Mouse (Mus musculus): ENCODE data around the gene Cdk9. TPM values are rescaled to one million over a fixed set of nuclear protein-coding genes. Genes with fewer than 3 reads are reported as not detected.
A peak's percentile ranks its signal among the peaks of the same experiment; 100 is the strongest.

Cdk9 gene
- polyA plus RNA-seq, 1 experiment from 2014 or later: 132 TPM

DNA sequence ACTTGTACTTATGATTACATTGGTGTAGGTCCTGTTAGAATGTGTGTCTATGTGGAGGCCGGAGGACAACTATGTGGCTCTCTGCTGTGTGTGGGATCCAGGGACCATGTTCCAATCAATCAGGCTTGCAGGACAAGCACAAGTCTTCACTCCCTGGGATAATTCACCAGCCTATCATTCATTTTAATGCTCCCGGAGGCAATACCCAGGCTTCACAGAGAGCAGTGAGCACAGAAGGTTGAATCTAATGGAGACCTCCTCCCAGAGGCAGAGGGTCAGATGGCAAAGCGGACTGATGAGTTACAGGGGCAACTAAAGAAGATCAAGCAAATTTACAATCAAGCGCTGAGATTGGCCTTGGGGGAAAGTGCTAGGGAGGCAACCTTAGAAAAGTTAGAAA, 16.7 kb upstream of the Cdk9 start:
- H3K9me3 ChIP-seq (replicated peaks): no peaks in the 10 kb centered on the region
- H3K4me3 ChIP-seq: no peak overlapping the region
- H3K36me3 ChIP-seq: no peaks in the 10 kb centered on the region
- H3K4me1 ChIP-seq: peaks cover 36% of the 10 kb centered on the region
- peaks cover 7% of the 10 kb centered on the region for H3K27me3 ChIP-seq (ENCODE audit: low read depth, poor library complexity, severe bottlenecking)
- 80% methylated on average over 4 of the region's 4 CpGs for WGBS
- H3K27ac ChIP-seq (replicated peaks): no peak overlapping the region
- DNase-seq (ENCODE audit: low spot score): no peak

DNA sequence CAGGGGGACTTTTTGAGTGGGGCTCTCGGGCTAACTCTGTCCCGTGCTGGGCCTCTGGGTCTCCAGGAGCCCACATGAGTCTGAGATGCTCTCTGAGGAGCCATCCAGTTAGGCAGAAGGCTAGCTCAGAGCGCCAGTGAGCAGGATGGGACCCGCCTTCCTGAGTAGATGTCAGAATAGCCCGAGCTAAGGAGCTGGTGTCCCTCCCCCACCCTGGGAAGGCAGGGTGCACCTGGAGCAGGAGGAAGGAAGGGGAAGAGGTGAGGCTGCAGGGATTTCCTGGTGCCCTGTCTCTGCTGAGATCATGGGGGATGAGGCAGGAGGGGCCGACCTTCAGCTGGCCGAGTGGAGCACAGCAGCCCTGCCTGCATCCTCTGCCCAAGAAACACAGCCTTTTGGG, 15.6 kb upstream of the Cdk9 start:
- Histone ChIP-seq H3K9me3 (replicated peaks) (no peaks in the 10 kb centered on the region), H3K4me1 (peaks cover 31% of the 10 kb centered on the region), H3K27me3 (ENCODE audit: low read depth, poor library complexity, severe bottlenecking) (peaks cover 7% of the 10 kb centered on the region), H3K27ac (replicated peaks) (peak overlapping the region; percentile 58), H3K4me3 (peak overlapping the region; percentile 33), H3K36me3 (no peaks in the 10 kb centered on the region)
- WGBS: 62% methylated on average over 7 of the region's 7 CpGs
- DNase-seq (ENCODE audit: low spot score): no peak

GRCm38 (mm10) chr2:32727435-32727834, 14.6 kb upstream of the Cdk9 start:
- Histone ChIP-seq H3K27me3 (ENCODE audit: low read depth, poor library complexity, severe bottlenecking) (peaks cover 7% of the 10 kb centered on the region), H3K36me3 (no peaks in the 10 kb centered on the region), H3K9me3 (replicated peaks) (no peaks in the 10 kb centered on the region), H3K4me1 (peaks cover 31% of the 10 kb centered on the region), H3K4me3 (peak overlapping the region; percentile 39), H3K27ac (replicated peaks) (peak overlapping the region; percentile 69)
- DNase-seq (ENCODE audit: low spot score): peak; percentile 94
- WGBS: 1% methylated on average over 16 of the region's 16 CpGs

- H3K4me3 ChIP-seq: no peak overlapping the region
- no peaks in the 10 kb centered on the region for H3K9me3 ChIP-seq (replicated peaks)
- no peak for DNase-seq (ENCODE audit: low spot score)
- H3K27me3 ChIP-seq (ENCODE audit: low read depth, poor library complexity, severe bottlenecking): peaks cover 7% of the 10 kb centered on the region
- peaks cover 32% of the 10 kb centered on the region for H3K4me1 ChIP-seq
- H3K36me3 ChIP-seq: no peaks in the 10 kb centered on the region
- 85% methylated on average over 16 of the region's 16 CpGs for WGBS
- no peak overlapping the region for H3K27ac ChIP-seq (replicated peaks)
These were observed 12.2 kb upstream of the Cdk9 start for GRCm38 (mm10) chr2:32724832-32725790.

DNA sequence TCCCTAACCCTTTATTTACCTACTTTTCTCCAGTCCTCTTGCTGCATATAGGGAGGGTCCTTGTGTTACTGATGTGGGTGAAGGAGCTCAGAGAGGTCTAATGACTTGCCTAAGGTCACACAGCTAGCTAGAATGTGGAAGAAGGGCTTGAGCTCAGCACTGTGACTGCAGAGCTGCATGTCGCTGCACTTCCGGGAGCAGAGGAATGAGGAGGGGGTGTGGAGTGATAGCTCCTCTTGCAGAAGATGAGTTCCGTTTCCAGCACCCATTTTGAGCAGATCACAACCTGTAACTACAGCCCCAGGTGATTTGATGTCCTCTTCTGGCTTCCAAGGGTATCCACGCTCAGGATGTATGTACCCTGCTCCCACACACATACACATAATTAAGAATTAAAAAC, 11.3 kb upstream of the Cdk9 start:
- H3K9me3 ChIP-seq (replicated peaks): no peaks in the 10 kb centered on the region
- peaks cover 7% of the 10 kb centered on the region for H3K27me3 ChIP-seq (ENCODE audit: low read depth, poor library complexity, severe bottlenecking)
- no peak for DNase-seq (ENCODE audit: low spot score)
- WGBS: 80% methylated on average over 4 of the region's 4 CpGs
- H3K27ac ChIP-seq (replicated peaks): no peak overlapping the region
- H3K36me3 ChIP-seq: no peaks in the 10 kb centered on the region
- H3K4me1 ChIP-seq: peaks cover 32% of the 10 kb centered on the region
- no peak overlapping the region for H3K4me3 ChIP-seq

DNA sequence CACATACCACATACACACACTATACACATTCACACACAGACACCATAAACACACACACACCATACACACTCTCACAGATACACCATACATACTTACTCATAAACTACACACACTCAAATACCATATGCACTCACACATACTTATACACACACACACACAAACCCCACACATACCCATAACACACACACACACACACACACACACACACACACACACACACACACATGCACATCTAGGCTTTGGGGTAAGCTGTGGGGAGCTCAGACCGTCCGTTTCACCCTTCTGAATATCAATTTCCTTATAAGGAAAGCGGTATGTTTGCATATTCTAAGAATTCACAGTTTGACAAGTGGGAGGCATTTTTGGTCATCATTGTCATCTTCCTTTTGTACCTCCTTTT, 9.7 kb upstream of the Cdk9 start:
- H3K4me3 ChIP-seq: no peak overlapping the region
- no peak for DNase-seq (ENCODE audit: low spot score)
- no peaks in the 10 kb centered on the region for H3K27me3 ChIP-seq (ENCODE audit: low read depth, poor library complexity, severe bottlenecking)
- H3K36me3 ChIP-seq: no peaks in the 10 kb centered on the region
- H3K4me1 ChIP-seq: peaks cover 26% of the 10 kb centered on the region
- WGBS: 86% methylated on average over 3 of the region's 3 CpGs
- no peak overlapping the region for H3K27ac ChIP-seq (replicated peaks)
- H3K9me3 ChIP-seq (replicated peaks): no peaks in the 10 kb centered on the region

DNA sequence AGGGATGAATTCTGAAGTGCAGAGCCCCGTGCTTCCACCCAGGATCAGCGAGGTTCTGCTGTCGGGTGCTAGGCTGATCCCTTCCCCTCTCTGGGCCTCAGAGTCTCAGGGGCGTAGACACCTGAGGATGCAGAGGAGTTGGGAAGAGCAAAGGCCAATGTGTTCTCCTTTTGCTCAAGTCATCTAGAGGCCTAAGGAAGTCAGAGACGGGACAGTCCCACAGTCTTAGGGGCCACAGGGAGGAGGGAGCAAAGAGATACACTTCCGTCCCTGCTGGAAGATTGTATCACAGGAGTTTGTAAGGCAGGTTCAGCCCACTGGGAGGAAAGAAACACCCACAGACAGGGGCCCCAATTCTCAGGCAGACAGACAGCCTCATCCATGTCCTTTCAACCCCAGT, 9.2 kb upstream of the Cdk9 start:
- Histone ChIP-seq H3K4me1 (peaks cover 22% of the 10 kb centered on the region), H3K4me3 (no peak overlapping the region), H3K27me3 (ENCODE audit: low read depth, poor library complexity, severe bottlenecking) (no peaks in the 10 kb centered on the region), H3K27ac (replicated peaks) (no peak overlapping the region), H3K9me3 (replicated peaks) (0 out of 2 replicates have a peak, but pooled peaks cover 2% of the 10 kb centered on the region), H3K36me3 (no peaks in the 10 kb centered on the region)
- WGBS: 60% methylated on average over 6 of the region's 6 CpGs
- no peak for DNase-seq (ENCODE audit: low spot score)

DNA sequence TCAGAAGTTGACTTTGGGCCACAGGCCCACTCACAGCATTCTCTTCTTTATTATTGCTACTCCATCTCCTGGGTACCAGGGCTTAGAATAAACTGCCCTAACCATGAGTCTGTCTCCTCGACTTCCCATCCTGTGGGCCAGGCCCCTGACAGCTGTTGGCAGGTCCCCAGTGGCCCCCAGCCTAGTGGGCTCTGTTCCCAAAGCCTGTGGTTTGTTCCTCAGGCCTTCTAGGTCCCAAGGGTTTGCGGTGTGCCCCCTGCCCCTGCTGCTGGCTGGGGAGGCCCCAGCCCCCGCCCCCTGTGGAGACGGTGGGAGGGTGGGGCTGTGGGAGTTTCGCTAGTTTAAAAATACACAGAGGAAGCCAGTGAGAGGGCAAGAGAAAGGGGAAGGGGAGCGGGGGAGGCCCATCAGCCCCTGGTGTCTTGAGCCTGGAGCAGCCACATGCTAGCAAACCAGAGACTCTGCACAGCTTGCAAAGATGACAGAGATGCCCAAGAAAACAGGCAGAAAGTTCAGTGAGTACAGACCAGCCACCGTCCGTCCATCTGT, 7.9 kb upstream of the Cdk9 start, which contains the start of gene Sh2d3c:
TSS of gene Sh2d3c (plus strand) at position 375 of the 549 bp plus-strand sequence.
- Histone ChIP-seq H3K27ac (replicated peaks) (peak within 1 kb of the TSS; percentile 35), H3K9me3 (replicated peaks) (0 out of 2 replicates have a peak, but pooled peaks cover 2% of the 10 kb centered on the region), H3K27me3 (ENCODE audit: low read depth, poor library complexity, severe bottlenecking) (no peaks in the 10 kb centered on the region), H3K4me1 (peaks cover 20% of the 10 kb centered on the region), H3K36me3 (no peaks in the 10 kb centered on the region), H3K4me3 (no peak within 1 kb of the TSS)
- DNase-seq (ENCODE audit: low spot score): no peak
- 75% methylated on average over 8 of the region's 8 CpGs for WGBS

GRCm38 (mm10) chr2:32720053-32720452, 7.2 kb upstream of the Cdk9 start:
- no peak for DNase-seq (ENCODE audit: low spot score)
- Histone ChIP-seq H3K27ac (replicated peaks) (no peak overlapping the region), H3K4me1 (peaks cover 20% of the 10 kb centered on the region), H3K9me3 (replicated peaks) (0 out of 2 replicates have a peak, but pooled peaks cover 2% of the 10 kb centered on the region), H3K36me3 (no peaks in the 10 kb centered on the region), H3K27me3 (ENCODE audit: low read depth, poor library complexity, severe bottlenecking) (no peaks in the 10 kb centered on the region), H3K4me3 (no peak overlapping the region)
- WGBS: 90% methylated on average over 3 of the region's 3 CpGs

DNA sequence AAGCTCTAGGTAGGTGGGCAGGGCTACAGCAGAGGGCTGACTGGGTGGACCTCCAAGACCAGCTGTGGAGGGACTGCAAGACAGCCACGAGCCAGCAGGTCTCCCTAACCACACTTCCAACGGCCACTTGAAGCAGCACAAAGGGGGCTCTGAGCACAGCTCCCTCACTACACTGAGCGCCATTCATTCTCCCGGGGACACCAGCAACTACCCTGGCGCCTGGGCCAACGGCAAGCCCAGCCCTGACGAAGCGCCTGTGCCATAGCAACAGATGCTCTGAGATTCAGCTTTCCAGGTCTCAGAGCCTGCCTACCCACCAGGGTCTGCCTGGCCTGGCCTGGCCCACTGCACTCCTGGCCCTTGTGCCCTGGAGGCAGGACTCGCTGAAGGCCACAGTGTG, 5.9 kb upstream of the Cdk9 start:
- whole genome bisulfite sequencing: 51% methylated on average over 9 of the region's 9 CpGs
- H3K4me3 ChIP-seq: no peak overlapping the region
- no peaks in the 10 kb centered on the region for H3K27me3 ChIP-seq (ENCODE audit: low read depth, poor library complexity, severe bottlenecking)
- H3K9me3 ChIP-seq (replicated peaks): 0 out of 2 replicates have a peak, but pooled peaks cover 2% of the 10 kb centered on the region
- H3K4me1 ChIP-seq: peaks cover 32% of the 10 kb centered on the region
- no peak for DNase-seq (ENCODE audit: low spot score)
- peak overlapping the region; percentile 43; the same call in 1 of the 2 replicates for H3K27ac ChIP-seq (replicated peaks)
- no peaks in the 10 kb centered on the region for H3K36me3 ChIP-seq

- Histone ChIP-seq H3K27me3 (ENCODE audit: low read depth, poor library complexity, severe bottlenecking) (no peaks in the 10 kb centered on the region), H3K27ac (replicated peaks) (peak overlapping the region; percentile 64; the same call in 1 of the 2 replicates), H3K36me3 (peaks cover 15% of the 10 kb centered on the region), H3K4me3 (no peak overlapping the region), H3K4me1 (peaks cover 38% of the 10 kb centered on the region), H3K9me3 (replicated peaks) (0 out of 2 replicates have a peak, but pooled peaks cover 2% of the 10 kb centered on the region)
- 70% methylated on average over 4 of the region's 4 CpGs for WGBS
- no peak for DNase-seq (ENCODE audit: low spot score)
These were observed 2.1 kb upstream of the Cdk9 start for GRCm38 (mm10) chr2:32714987-32715425.

DNA sequence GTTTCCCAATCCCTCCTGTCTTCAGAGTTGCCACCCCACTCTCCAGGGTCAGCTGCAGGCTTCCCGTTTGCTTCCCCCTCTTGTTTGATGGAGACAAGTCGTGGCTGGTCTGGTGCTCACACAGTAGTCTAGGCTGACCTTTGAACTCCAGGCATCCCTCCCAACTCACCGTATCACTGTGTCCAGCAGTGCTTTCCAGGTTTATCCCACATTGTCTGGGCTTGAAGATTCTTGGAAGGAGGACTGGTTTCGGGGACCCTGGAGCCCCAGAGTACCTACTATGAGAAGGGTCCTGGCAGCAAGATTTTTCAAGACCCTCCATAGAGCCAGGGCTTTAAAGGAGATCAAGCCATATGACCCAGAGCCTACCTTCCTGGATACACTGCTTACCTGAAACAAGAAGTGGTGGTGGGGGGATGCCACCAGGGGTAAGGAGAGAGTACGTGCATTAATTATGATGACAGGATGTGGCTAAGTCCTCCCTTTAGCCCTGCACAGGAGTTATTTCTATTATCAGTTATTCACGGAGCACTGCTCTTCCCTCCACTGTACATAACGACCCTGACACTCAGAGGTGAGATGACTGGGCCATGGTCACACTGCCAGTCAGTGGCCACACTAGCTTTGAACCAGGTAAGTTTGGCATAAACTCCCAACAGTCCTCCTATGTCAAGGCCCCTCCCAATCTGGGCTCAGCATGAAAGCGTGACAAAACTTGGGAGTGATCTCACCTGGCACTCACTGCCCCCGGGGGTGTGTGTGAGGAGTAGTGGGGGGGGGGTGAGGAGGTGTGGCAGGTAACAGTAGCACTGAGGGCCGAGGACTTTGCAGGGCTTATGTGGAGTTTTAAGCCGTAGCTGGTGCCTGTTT, 1.5 kb upstream of the Cdk9 start:
- Histone ChIP-seq H3K4me1 (peaks cover 40% of the 10 kb centered on the region), H3K27ac (replicated peaks) (peak overlapping the region; percentile 97)

More for the DNA sequence above, 1.5 kb upstream of the Cdk9 start:
- Histone ChIP-seq H3K4me3 (peak overlapping the region; percentile 67), H3K9me3 (replicated peaks) (0 out of 2 replicates have a peak, but pooled peaks cover 2% of the 10 kb centered on the region), H3K27me3 (ENCODE audit: low read depth, poor library complexity, severe bottlenecking) (no peaks in the 10 kb centered on the region), H3K36me3 (peaks cover 22% of the 10 kb centered on the region)
- no peak for DNase-seq (ENCODE audit: low spot score)
- WGBS: 62% methylated on average over 11 of the region's 11 CpGs

Measured in midbrain, embryonic 10.5 days (tissue).